Mouse (Mus musculus): Measurements from ENCODE around the gene Hnrnpf. TPM values are rescaled to one million over a fixed set of nuclear protein-coding genes. Genes with fewer than 3 reads are reported as not detected.

Gene Hnrnpf
- polyA plus RNA-seq, 1 experiment: 102 TPM

GRCm38 (mm10) chr6:117920659-117921640 is 20.8 kb downstream of the Hnrnpf start:
- Histone ChIP-seq H3K36me3 (ENCODE audit: control insufficient read depth, insufficient read depth, low read length) (peaks cover 34% of the 10 kb centered on the region), H3K27me3 (ENCODE audit: control insufficient read depth, insufficient read depth, low read length) (no peaks in the 10 kb centered on the region), H3K4me1 (ENCODE audit: control insufficient read depth, insufficient read depth, insufficient read length, low read length) (peaks cover 2% of the 10 kb centered on the region; the same call in 1 of the 2 replicates), H3K27ac (ENCODE audit: insufficient read depth, low read depth, low read length) (no peak overlapping the region), H3K4me3 (ENCODE audit: low read depth, low read length) (no peak overlapping the region)
- no peak for TF ChIP-seq CTCF (IDR thresholded peaks at IDR 0.05; ENCODE audit: extremely low read depth, insufficient read length, insufficient replicate concordance, low read depth, low read length)
- TF ChIP-seq POLR2A (IDR thresholded peaks at IDR 0.05; ENCODE audit: low read depth, low read length): no peak
- WGBS: 14% methylated on average over 3 of the region's 3 CpGs

GRCm38 (mm10) chr6:117922041-117922440 is 21.9 kb downstream of the Hnrnpf start:
- TF ChIP-seq CTCF (IDR thresholded peaks at IDR 0.05; ENCODE audit: extremely low read depth, insufficient read length, insufficient replicate concordance, low read depth, low read length): no peak
- H3K27ac ChIP-seq (ENCODE audit: insufficient read depth, low read depth, low read length): no peak overlapping the region
- 65% methylated on average over 3 of the region's 3 CpGs for WGBS
- peaks cover 36% of the 10 kb centered on the region for H3K36me3 ChIP-seq (ENCODE audit: control insufficient read depth, insufficient read depth, low read length)
- no peaks in the 10 kb centered on the region for H3K27me3 ChIP-seq (ENCODE audit: control insufficient read depth, insufficient read depth, low read length)
- no peak overlapping the region for H3K4me3 ChIP-seq (ENCODE audit: low read depth, low read length)
- H3K4me1 ChIP-seq (ENCODE audit: control insufficient read depth, insufficient read depth, insufficient read length, low read length): peaks cover 2% of the 10 kb centered on the region; the same call in 1 of the 2 replicates

GRCm38 (mm10) chr6:117926871-117927491 is 26.9 kb downstream of the Hnrnpf start:
- Histone ChIP-seq H3K27ac (ENCODE audit: insufficient read depth, low read depth, low read length) (no peak overlapping the region), H3K36me3 (ENCODE audit: control insufficient read depth, insufficient read depth, low read length) (peaks cover 21% of the 10 kb centered on the region), H3K27me3 (ENCODE audit: control insufficient read depth, insufficient read depth, low read length) (no peaks in the 10 kb centered on the region), H3K4me1 (ENCODE audit: control insufficient read depth, insufficient read depth, insufficient read length, low read length) (no peaks in the 10 kb centered on the region), H3K4me3 (ENCODE audit: low read depth, low read length) (no peak overlapping the region)
- 68% methylated on average over 4 of the region's 4 CpGs for WGBS
- no peak for TF ChIP-seq CTCF (IDR thresholded peaks at IDR 0.05; ENCODE audit: extremely low read depth, insufficient read length, insufficient replicate concordance, low read depth, low read length)
- no peak for TF ChIP-seq POLR2A (IDR thresholded peaks at IDR 0.05; ENCODE audit: low read depth, low read length)

GRCm38 (mm10) chr6:117927955-117928354 is 27.8 kb downstream of the Hnrnpf start:
- Histone ChIP-seq H3K27ac (ENCODE audit: insufficient read depth, low read depth, low read length) (no peak overlapping the region), H3K4me1 (ENCODE audit: control insufficient read depth, insufficient read depth, insufficient read length, low read length) (no peaks in the 10 kb centered on the region), H3K27me3 (ENCODE audit: control insufficient read depth, insufficient read depth, low read length) (no peaks in the 10 kb centered on the region), H3K4me3 (ENCODE audit: low read depth, low read length) (no peak overlapping the region), H3K36me3 (ENCODE audit: control insufficient read depth, insufficient read depth, low read length) (peaks cover 15% of the 10 kb centered on the region)
- 83% methylated on average over 7 of the region's 7 CpGs for WGBS
- no peak for TF ChIP-seq CTCF (IDR thresholded peaks at IDR 0.05; ENCODE audit: extremely low read depth, insufficient read length, insufficient replicate concordance, low read depth, low read length)
- no peak for TF ChIP-seq POLR2A (IDR thresholded peaks at IDR 0.05; ENCODE audit: low read depth, low read length)

DNA sequence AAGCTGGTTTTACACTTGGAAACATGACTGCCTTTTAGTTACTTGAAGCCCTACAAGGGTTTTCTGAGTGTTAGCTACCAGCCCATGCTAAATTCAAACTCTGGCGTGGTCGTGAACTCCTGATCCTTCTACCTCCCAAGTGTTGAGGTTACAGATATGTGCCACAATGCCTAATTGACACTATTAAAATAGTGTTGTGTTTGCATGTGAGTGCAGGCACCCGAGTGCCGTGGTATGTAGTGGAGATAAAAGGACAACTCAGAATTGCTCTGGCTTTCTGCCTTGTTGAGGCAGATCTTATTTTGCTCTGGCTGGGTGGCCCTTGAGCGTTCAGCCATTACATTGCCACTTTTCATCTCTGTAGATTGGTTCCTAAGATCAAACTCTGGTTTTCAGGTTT is 28.6 kb downstream of the Hnrnpf start:
- 78% methylated on average over 5 of the region's 5 CpGs for WGBS
- no peaks in the 10 kb centered on the region for H3K27me3 ChIP-seq (ENCODE audit: control insufficient read depth, insufficient read depth, low read length)

GRCm38 (mm10) chr6:117929945-117930655 is 30.0 kb downstream of the Hnrnpf start:
- WGBS: 81% methylated on average over 3 of the region's 3 CpGs
- H3K36me3 ChIP-seq (ENCODE audit: control insufficient read depth, insufficient read depth, low read length): peaks cover 12% of the 10 kb centered on the region
- H3K4me1 ChIP-seq (ENCODE audit: control insufficient read depth, insufficient read depth, insufficient read length, low read length): no peaks in the 10 kb centered on the region
- H3K27me3 ChIP-seq (ENCODE audit: control insufficient read depth, insufficient read depth, low read length): no peaks in the 10 kb centered on the region
- H3K4me3 ChIP-seq (ENCODE audit: low read depth, low read length): no peak overlapping the region
- TF ChIP-seq CTCF (IDR thresholded peaks at IDR 0.05; ENCODE audit: extremely low read depth, insufficient read length, insufficient replicate concordance, low read depth, low read length) (no peak), POLR2A (IDR thresholded peaks at IDR 0.05; ENCODE audit: low read depth, low read length) (no peak)
- no peak overlapping the region for H3K27ac ChIP-seq (ENCODE audit: insufficient read depth, low read depth, low read length)

More for the DNA sequence above, 28.6 kb downstream of the Hnrnpf start:
- H3K36me3 ChIP-seq (ENCODE audit: control insufficient read depth, insufficient read depth, low read length): peaks cover 12% of the 10 kb centered on the region
- no peak overlapping the region for H3K27ac ChIP-seq (ENCODE audit: insufficient read depth, low read depth, low read length)
- TF ChIP-seq CTCF (IDR thresholded peaks at IDR 0.05; ENCODE audit: extremely low read depth, insufficient read length, insufficient replicate concordance, low read depth, low read length) (no peak), POLR2A (IDR thresholded peaks at IDR 0.05; ENCODE audit: low read depth, low read length) (no peak)
- no peak overlapping the region for H3K4me3 ChIP-seq (ENCODE audit: low read depth, low read length)
- no peaks in the 10 kb centered on the region for H3K4me1 ChIP-seq (ENCODE audit: control insufficient read depth, insufficient read depth, insufficient read length, low read length)

Measured in small intestine, adult 2 months (tissue).